In genomic region chr1:39527432-39527831, GRCm38 (mm10) we compare ENCODE assay signal across 8 mouse cellular contexts. TPM values are rescaled to one million over a fixed set of nuclear protein-coding genes. Genes with fewer than 3 reads are reported as not detected.
DNase-seq lines count a peak whose midpoint lies in the region; ATAC-seq and TF ChIP-seq lines count a peak whose summit lies in the region.
"Had no signal": no experiment of that assay in that cellular context is flagged by ENCODE, and none has a peak within 500 bp of the region (broad histone marks: within the 10 kb centered on the region; RNA-seq: fewer than 3 reads in every experiment).

No protein-coding gene starts in this region.

- intact Hi-C loops in heart, postnatal 10 days (cut with DNase I): no loop called here

- DNase-seq in G1E (ENCODE audit: low spot score): peak; percentile 68
- peak; percentile 52 for DNase-seq in adrenal gland, adult 8-10 months
- peak; percentile 86 for DNase-seq in embryo, embryonic 11 days
- DNase-seq in heart, postnatal 10 days: peak; percentile 66 to 84
- peak; percentile 74 to 77 for DNase-seq in layer of hippocampus, postnatal 10 days (ENCODE audit: low spot score in 2 of 2)
- peak; percentile 72 to 84 for DNase-seq in lung, postnatal 4 days
- peak; percentile 62 for DNase-seq in spleen, adult 12 weeks (ENCODE audit: low spot score)

- peaks cover 26% of the 10 kb centered on the region for H3K27me3 ChIP-seq in G1E (ENCODE audit: insufficient read depth, low read length)
- H3K27me3 ChIP-seq: lung, embryonic 15.5 days had no signal

- H3K4me3 ChIP-seq in G1E (ENCODE audit: low read depth, low read length): no peak overlapping the region
- H3K4me3 ChIP-seq: lung, embryonic 15.5 days had no signal

- ATAC-seq in G1E (ENCODE audit: extremely low read depth, insufficient number of reproducible peaks, low FRiP score, poor library complexity, severe bottlenecking): peak; percentile 43; the same call in 1 of the 2 replicates

- TF ChIP-seq CTCF in G1E (IDR thresholded peaks at IDR 0.05; ENCODE audit: low read depth, low read length): peak; percentile 97

- H3K36me3 ChIP-seq in G1E (replicated peaks): no peaks in the 10 kb centered on the region
- H3K36me3 ChIP-seq: lung, embryonic 15.5 days had no signal

- no peaks in the 10 kb centered on the region for H3K9me3 ChIP-seq in G1E (replicated peaks)
- H3K9me3 ChIP-seq: lung, embryonic 15.5 days had no signal

- H3K4me1 ChIP-seq in G1E (ENCODE audit: insufficient read depth, low read depth, low read length): peaks cover 19% of the 10 kb centered on the region
- H3K4me1 ChIP-seq: lung, embryonic 15.5 days had no signal

RNA-seq across cellular contexts. Expression of gene Cnot11, which starts 7.4 kb away (rescaled TPM):
- total RNA-seq in G1E (2014; fragmentation: Nextera tagmentation) (44.8 and 46.5 TPM in 2 replicates), G1E (2017) (37.9 and 41.2 TPM in 2 replicates)
- polyA plus RNA-seq in G1E (2012): 117 and 176 TPM in 2 replicates
- total RNA-seq in adrenal gland, adult 8-10 months (2022): 10 to 100 TPM; 20.6 to 25.8 (median 22.9) TPM
- total RNA-seq in heart, postnatal 10 days (2021): 10 to 100 TPM; 17.7 to 18.3 TPM
- total RNA-seq in layer of hippocampus, postnatal 10 days (2021): 10 to 100 TPM; 23.8 to 24.2 TPM

RNA-seq across cellular contexts. Expression of gene Tbc1d8, which starts 48.9 kb away (rescaled TPM):
- total RNA-seq in G1E (2014; fragmentation: Nextera tagmentation) (3.5 and 5.7 TPM in 2 replicates), G1E (2017) (6.9 and 8.4 TPM in 2 replicates)
- polyA plus RNA-seq in G1E (2012): 3.9 TPM in 2 replicates
- total RNA-seq in adrenal gland, adult 8-10 months (2022): 10 to 100 TPM in 2 of 4 experiments, 1 to 10 TPM in 2; 6.8 to 15.1 (median 11.5) TPM
- 1 to 10 TPM; 6.6 to 7.4 TPM for total RNA-seq in heart, postnatal 10 days (2021)
- 10 to 100 TPM; 14.9 to 15.0 TPM for total RNA-seq in layer of hippocampus, postnatal 10 days (2021)

RNA-seq across cellular contexts. Expression of gene Rnf149, which starts 49.8 kb away (rescaled TPM):
- 67.1 and 74.4 TPM in 2 replicates for total RNA-seq in G1E (2014; fragmentation: Nextera tagmentation)
- total RNA-seq in G1E (2017): 93.6 and 108 TPM in 2 replicates
- 86.8 and 106 TPM in 2 replicates for polyA plus RNA-seq in G1E (2012)
- 10 to 100 TPM; 42.9 to 56.9 (median 49.2) TPM for total RNA-seq in adrenal gland, adult 8-10 months (2022)
- 10 to 100 TPM; 12.1 to 14.7 TPM for total RNA-seq in heart, postnatal 10 days (2021)
- total RNA-seq in layer of hippocampus, postnatal 10 days (2021): 10 to 100 TPM; 29.6 to 29.8 TPM
